Mouse (Mus musculus): ENCODE measurements around the gene Cutal.
A peak's percentile ranks its signal among the peaks of the same experiment; 100 is the strongest.

Gene Cutal

DNA sequence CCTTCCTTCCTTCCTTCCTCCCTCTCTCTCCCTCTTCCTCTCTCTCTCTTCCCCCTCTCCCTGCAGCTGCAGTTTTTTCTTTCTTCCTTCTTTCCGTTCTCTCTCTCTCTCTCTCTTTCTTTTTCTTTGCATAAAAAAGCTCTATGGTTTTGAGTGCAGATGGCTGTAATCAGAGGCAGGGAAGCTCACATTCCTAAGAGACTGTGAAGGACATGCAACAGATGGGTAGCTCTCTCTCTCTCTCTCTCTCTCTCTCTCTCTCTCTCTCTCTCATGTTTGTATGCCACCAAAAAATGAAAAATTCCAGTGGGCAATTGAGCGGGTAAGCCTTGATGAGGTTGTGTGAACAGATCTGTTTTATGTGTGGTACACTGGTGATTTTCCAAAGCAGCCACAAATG is 10.0 kb downstream of the Cutal start:
- no peak for DNase-seq (ENCODE audit: low read depth)

DNA sequence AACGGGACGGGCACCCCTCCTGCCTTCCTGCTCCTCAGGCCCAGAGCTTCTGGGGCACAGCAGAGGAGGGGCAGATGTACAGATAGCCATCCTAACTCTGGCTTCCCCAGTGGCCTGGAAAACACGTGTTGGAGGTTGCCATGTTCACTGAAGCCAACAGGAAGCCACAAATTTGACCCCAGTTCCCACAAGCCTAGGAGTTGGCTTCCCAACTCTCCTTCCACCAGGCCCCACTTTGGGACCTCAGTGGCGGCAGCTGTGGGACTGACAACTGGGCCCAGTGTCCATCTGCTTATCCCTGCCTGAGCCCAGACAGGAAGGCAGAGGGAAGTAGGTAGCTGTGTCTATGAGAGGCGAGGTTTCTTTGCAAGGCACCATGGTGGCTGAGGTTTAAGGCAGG is 19.8 kb downstream of the Cutal start:
- DNase-seq (ENCODE audit: low read depth), result no peak

DNA sequence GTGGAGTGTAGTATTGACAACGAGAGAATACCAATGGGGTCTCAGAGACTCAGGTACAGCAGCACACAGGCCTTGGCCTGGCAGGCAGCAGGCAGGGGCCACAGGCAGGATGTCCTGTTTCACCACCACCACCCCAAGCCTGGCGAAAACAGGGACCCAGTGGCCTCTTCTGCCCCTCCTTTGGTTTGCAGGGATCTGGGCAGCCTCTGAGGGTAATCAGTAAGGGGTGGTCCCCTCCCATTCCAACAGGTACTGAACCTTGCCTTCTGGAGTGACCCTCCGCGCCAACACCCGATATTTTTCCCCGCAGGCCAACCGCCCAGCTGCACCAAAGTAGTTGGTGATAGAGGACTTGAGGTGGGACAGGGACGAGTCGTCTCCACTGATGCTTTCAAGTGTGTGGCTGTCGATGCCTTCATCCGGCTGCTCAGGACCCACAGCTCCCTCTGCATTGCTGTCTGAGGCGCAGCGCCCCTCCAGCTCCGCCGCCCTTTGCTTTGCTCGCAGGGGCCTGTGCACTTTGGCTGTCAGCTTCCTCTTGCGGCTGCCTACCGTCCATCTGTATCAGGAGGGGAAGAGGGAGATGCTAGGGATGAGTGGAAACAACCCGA is 21.4 kb downstream of the Cutal start:
- DNase-seq (ENCODE audit: low read depth), result no peak

DNA sequence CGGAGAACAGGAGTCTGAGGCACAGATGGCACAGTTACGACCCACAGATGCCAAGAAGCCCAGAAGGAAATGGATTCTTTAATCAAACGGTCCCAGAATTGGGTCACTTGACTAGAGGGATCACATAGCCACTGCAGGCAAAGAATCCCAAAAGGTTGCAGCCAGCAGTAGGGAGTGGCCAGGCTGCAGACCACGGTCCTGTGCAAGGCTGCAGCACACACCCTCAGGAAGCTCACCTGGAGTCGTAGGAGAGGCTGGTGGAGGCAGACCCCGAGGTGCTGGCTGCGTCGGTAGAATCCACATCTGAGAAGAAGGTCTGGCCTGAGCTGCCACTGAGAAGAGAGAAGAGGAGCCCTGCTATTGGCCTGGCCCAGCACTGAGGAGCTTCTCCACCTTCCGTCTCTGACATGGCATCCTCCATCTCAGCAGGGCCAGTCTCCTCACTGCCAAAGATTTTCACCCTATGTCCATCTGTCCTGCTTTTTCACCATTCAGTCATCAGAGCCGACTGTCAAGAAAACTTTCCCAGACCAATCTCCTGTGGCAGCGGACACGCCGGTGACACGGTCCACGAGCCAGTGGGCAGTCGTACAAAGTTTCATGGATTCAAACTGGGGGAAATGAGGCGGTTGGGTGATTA is 22.7 kb downstream of the Cutal start:
- DNase-seq (ENCODE audit: low read depth), result no peak

DNA sequence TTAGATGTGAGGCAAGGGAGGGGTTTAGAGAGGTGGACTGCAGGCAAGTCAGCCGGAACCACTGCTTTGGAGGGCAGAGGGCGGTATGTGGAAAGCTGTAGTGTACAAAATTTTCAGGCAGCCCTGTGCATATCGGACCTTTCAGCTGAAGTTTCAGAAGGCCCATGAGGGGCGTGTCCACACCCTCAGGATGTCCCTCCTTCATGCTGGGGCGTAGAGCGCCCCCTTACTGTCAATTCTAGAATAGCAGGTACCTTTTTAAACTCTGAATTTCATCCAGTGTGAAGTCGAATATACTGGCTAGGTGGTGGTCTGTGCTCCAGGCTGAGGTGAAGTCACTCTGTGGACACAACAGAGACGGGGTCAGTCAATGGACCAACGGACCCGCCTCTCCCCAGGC is 23.6 kb downstream of the Cutal start:
- peak; percentile 71 for DNase-seq (ENCODE audit: low read depth)

DNA sequence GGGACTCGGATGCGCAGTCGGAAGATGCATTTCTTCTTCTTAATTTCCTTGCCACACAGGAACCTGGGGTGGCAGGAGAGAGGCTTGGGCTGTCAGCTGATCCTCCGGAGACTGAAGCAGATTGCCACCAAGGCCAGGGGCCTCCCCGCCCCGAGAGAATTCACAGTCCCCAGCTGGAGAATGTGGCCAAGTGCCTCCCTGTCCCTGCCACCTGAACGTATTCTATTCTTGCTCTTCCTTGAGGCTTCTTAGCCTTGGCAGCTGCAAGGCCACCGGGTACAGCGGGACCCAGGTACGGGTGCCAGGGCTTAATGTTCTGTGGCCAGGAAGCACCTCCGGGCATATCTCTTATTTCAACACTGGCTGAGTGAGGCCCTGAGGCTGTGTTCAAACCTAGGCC is 25.5 kb downstream of the Cutal start:
- no peak for DNase-seq (ENCODE audit: low read depth)

DNA sequence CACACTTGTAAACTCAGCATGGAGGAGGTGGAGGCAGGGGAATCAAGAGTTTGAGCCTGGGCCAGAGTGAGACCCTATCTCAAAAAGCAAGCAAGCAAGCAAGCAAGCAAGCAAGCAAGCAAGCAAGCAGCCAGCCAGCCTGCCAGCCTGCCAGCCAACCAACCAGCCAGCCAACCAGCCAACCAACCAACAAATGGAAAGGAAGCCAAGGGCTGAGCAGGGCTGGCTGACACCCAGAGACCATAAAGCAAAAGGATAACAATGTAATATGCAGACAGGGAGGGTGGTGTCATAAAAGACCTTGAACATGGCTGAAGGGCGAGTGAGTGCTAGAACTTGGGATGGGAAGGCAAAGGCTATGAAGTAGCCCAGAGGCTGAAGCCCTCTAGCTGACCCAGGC is 26.2 kb downstream of the Cutal start:
- no peak for DNase-seq (ENCODE audit: low read depth)

DNA sequence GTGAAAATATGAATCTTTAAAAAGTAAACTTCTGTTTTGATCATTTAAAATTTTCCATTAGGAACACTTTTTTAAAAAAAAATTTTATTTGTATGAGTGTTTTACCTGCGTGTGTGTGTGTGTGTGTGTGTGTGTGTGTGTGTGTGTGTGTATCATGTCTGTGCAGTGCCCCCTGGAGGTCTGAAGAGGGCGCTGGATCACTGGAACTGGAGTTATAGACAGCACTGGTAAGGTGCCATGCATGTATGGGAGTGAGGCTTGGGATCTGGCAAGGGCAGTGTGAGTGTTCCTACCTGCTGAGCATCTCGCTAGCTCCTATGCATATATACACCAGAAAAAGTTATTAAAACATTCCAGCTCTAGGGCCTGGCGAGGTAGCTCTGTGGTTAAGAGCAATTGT is 27.5 kb downstream of the Cutal start:
- DNase-seq (ENCODE audit: low read depth), result no peak

DNA sequence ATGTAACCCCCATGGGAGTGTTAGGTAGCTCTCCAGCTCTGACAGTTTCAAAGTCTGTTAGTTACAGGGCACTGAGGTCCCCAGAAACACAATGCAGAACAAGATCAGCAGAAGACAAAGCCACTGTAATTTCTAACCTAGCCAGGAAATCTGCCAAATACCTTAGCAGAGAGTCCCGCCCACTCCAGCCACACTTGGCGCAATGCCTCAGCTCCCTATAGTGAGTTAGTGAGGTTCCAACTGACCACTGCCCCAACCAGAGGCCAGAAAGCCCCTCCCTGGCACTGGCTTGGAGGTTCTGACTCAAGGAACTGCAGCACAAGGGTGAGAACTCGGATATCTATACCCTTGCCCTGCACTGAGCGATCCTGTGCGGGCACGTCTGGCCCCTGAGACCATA is 28.5 kb downstream of the Cutal start:
- no peak for DNase-seq (ENCODE audit: low read depth)

DNA sequence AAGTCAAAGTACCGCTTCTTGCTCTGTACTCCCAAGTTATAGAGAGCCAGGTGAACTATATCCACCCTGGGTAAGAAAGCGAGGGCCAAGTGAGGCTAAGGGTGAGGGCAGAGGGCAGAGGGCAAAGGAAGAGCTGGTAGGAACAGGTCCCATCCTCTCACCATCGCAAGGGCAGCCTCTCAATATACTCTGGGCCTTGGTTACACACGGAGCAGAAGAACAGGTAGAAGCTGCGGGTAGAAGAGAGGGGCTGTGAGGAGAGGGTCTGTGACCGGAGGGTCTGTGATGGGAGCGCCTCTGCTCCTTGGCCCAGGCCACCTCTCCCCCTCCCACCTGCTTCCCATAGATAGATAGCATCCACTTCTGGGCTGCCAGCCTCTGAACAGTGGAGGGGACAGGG is 29.0 kb downstream of the Cutal start:
- no peak for DNase-seq (ENCODE audit: low read depth)

DNA sequence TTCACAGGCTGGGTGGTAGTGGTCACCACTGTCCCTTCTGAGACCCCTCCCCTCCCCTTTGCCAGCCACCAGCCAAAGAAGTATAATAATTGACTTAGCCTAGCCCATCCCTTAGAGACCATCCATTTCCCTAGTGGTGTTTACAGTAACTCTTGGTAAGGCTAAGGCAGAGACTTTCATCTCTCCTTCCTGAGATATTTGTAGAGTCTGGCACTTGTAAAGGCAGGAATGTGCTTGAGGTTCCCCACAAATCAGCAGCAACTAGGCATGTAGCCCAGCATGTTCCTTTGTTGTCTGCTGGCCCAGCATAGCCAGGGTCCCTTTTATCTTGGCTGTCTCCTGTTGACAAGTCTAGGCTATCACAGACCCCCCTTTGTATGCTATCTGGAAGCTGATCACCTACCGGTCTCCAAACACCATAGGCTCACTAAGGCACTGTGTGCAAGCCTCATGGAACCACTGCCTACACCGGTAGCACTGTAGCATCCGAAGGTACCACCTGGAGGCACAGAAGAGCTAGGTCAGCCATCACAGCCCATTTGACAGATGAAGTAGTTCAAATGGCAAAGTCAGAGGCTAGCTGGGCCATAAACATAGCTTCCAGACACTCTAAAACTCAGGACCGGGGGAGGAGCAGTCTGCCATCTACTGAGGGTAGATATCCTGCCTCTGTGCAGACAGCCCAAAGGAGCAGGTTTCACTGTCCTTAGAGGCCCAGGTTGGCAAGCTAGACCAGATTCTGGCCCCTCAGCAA is 29.6 kb downstream of the Cutal start:
- DNase-seq (ENCODE audit: low read depth), result peak; percentile 35

DNA sequence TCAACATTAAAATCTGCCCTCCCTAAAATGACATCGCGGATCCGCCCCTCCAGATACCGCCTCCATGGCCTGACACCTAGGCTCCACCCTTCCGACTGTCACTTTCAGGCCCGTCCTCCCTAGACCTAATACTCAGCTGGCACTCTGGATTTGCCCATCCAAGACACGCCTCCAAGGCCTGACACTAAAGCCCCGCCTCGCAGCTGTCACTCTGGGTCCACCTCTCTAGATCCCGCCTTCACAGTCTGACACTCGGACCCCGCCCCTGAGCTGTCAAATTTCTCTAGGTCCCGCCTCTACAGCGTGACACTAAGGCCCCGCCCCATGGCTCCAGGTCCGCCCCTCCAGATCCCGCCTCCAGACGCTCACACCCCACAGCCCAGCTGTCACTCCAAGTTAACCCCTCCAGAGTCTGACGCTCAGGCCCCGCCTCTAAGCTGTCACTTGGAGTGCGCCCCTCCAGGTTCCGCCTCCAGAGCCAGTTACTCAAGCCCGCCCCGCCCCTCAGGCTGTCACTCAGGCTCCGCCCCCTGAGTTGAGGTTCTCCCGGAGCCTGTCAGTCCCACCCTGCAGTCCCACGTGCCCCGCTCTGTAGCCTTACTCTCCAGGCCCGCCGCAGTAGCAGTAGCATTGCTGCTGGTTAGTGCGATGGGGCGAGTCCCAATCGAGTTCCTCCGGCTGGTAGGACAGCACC is 30.8 kb downstream of the Cutal start:
- peak; percentile 98 for DNase-seq (ENCODE audit: low read depth)

DNA sequence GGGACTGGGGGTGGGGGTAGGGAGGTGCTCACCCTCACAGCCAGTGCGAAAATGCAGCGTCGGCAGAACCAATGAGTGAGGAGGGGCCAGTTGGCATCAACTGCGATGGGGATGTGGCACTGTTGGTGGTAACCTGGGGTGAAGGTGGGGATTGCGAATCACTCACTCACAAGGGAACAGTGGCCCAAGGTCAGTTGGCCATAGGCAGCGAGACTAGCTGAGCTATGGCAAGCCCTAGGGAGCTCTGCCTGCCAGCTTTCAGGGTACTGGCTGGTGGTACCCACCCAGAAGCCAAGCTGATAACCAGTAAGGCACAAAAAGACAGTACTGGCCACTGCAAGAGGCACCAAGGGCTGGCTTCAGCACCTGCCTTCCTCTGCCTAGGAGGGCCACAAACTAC is 32.2 kb downstream of the Cutal start:
- DNase-seq (ENCODE audit: low read depth), result no peak

DNA sequence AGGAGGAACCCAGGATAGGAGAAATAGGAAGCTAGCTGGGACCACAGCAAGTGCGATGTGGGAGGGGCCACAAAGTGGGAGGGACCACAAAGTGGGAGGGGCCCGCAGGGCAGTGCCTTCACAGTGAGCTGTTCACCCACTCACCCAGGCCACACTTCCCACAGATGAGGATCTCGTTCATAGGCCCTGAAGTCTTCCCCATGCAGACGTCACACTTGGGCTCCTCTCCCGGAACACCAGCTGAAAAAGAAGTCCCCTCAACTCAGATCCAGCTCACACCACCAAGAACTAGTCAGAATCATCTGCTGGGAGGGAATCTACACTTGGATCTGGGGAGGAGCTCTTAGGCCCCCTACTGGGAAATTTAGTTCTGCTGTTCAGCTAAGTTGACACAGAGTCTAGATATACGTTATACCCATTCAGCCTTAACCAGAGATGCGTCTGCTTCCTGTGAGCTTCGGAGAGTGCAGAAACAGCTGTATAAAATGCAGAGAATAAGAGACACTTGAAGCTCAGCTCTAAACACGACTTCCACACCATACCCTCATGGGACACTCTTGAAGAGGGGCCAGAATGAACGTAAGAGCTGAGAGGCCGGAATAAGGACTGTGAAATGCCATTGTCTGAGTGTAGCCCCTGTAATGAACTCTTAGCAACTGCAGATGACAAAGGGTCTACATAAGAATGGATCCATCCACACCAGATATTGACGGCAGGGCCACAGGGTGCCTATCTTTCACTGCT is 32.8 kb downstream of the Cutal start:
- peak; percentile 69 for DNase-seq (ENCODE audit: low read depth)

DNA sequence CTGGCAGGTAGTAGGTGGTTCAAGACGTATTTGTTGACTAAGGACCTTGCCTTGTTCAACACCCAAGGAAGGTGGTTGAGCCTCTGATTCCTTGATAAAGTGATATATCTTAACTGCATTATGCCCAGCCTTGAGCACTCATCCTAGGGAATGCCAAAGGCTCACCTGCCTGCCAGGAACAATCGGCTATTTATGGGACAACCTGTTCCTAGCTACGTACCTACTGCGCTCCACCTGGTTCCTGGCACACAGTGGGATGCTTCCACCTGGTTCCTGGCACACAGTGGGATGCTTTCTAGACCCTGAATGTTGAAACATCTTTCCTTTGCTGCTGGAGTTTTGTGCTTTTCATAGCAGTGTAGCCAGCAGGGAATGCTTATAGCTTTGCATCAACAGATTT is 35.5 kb downstream of the Cutal start:
- DNase-seq (ENCODE audit: low read depth), result no peak

DNA sequence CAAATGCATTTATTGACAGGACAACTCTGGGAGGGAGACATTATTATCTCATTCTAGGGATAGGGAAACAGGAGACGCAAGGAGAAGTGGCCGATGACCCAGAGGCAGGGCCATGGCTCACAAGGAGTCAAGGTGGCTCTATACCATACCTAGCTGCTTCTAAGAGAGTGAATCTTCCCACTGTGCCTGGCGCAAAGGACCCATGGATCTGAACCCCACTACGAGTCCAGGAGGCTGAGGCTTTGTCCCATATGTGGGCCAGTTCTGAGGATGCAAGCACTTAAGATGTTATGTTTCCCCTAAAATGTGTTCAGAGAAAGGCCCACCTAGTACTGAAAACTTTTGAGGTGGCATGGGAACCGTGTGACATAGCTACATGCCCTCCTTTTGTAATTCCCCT is 37.7 kb downstream of the Cutal start:
- DNase-seq (ENCODE audit: low read depth), result no peak

DNA sequence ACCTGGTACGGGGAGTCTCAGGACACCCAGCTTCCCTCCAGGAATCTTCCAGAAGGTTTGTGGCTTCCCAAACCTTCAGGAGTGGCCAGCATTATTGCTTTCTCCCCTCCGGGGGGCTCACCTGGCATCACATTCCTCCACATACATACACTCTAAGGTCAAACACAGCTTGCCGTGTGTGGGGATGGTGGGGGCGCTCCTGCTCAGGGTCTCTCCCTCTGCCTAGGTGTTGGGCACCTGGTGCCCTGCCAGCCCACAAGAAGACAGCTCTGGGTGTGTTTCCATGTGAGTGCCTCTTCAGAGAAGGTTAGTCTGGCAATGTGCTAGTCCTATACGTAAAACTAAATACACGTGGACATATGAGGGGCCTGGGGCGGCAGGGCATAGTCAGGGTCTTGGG is 38.4 kb downstream of the Cutal start:
- DNase-seq (ENCODE audit: low read depth), result no peak

DNA sequence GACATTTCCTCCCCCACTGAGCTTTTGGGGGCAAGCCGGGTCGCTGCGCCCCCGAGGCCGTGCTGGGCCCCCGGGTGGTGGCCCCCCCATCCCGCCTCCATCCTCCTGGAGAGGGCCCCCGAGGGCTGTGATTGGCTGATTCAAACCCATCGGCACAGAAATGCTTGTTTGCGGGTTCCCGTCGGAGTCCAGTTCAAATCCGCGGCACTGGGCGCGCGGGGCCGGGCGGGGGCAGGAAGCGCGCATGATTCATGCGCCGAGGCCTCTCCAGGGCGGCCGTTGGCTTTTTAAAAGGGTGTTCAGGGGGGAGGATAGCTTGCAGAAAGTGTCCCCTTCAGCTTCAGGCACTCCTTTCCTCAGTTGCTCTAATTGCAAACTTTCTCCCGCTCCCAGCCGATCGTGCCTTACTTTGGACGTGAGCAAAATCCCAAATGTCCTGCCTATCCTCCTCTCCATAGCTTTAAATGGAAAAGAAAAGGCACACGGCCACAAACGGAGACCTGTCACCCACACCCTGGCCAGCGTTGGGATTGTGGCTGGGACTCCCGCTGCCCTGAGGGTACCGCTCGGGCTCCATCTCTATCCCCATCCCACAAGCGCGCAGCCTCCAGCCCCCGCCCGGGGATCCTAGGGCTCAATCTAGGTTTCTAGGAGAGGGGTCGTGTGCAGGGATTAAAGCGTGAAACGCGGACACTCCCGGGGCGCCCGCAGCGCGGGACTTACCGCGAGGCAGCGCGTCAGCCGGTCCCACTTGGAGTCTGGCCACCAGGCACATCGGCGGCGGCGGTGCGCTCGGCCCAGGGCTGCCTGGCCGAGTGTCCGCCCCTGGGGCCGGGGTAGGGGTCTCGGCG is 39.2 kb downstream of the Cutal start, which contains the start of gene Phf19:
TSS of gene Phf19 (minus strand) at position 809 of the 851 bp plus-strand sequence.
- peak; percentile 65 for DNase-seq (ENCODE audit: low read depth)

DNA sequence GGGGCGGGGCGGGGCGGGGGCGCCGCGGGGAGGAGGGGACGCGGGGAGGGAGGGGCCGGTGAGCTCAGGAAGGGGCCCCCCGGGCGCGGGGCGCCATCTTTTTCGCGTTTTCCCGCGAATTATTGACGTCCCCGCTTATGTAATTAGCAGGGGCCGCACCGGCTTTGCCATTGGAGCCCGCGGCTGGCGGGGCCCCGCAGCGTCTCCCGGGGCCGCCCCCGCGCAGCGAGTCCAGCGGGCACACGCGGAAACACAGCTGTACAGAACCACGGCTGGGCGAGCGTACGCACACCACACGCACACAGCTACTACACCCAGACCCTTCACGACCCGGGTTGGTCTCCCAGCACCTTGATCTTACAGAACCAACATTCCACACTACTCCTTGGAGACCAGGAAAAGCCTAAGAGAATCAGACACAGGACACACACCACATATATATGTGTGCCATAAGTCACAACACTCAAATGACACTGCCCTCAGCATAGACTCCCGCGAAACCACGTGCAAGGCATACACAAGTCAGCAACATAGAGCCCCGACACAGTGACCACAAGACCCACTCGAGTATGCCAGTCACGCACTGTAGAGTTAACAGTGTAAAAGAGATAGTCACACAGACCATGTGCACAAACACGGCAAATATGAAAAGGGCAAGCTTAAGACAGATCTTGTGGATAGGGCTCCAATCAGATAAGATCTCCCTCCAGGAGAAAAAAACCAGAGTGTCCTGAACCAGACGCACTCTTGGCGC is 40.0 kb downstream of the Cutal start:
- DNase-seq (ENCODE audit: low read depth), result peak; percentile 70

DNA sequence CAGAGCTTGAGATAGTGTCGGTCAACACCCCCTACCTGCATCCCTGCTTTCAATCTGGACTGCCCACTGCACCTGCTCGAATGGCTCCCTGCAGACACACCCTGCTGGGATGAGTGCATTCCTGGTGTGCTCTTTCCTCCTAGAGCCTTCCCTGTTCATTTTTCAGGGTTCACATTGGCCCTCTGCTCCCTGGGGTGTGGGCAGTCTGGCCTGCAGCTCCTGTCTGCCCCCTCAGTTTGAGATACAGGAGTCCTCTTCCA is 40.6 kb downstream of the Cutal start:
- DNase-seq (ENCODE audit: low read depth), result no peak

DNA sequence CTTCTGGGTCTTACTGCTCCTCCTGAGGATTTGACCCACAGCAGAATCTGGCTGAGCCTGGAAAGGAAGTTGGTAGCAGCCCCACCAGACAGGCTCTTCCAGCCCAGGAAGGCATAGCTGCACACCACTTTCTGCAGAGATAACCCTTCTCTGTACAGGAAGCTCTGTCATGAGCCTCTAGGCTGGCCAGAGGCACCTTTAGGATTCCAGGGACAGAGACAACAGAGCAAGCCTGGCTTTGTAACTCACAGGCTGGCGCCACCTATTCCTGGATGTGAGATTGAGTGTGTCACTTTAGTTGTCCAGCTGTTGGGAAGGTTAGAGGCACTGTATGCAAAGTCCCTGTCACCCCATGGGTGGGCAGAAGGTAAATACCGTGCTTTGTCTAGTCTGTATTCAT is 40.9 kb downstream of the Cutal start:
- DNase-seq (ENCODE audit: low read depth), result peak; percentile 39
